Mouse (Mus musculus): ENCODE data around the gene Tmem72.

Gene Tmem72

DNA sequence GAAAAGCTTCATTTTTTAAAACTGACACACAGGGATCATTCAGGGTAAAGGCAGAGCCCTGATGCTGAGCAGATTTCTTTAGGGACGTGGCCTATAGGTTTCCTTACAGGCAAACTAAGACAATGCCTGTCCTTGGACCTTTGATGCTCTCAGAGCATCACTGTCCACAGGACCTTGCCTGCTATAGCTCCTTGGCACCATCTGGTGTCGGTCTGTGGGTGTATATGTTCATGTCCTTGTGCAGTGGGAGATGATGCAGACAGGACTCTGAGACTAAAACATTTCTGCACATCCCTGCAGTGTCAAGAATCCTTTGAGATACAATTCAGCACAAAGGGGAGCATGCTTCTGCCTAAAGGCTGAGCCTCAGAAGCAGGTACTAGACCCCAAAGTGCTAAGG lies 19.3 kb downstream of the Tmem72 start:
- in situ Hi-C loops (cut with MboI; ENCODE audit: low pct_unique_long_range_greater_than_20kb in 1 of 2, low sequenced_read_pairs in 2 of 2, unreplicated experiment in 1 of 2), result no loop called here

DNA sequence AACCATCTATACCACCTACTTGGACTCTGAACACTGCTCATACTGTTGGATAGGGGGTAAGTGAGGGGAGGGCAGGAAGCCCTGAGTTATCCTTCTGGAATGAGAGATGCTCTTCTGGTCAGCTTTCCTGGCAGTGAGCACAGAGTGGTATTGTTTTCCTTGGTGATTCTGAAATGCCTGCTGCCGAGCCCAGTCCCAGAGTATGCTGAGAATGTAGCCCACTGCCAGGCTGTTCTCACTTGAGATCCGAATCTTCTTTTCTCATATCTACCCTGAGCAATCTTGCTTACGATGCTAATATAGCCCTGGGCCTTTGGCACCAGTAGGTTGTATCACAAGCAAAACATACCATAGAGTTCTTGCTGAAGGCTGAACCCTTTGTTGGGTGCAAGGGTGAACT lies 22.4 kb downstream of the Tmem72 start:
- in situ Hi-C loops (cut with MboI; ENCODE audit: low pct_unique_long_range_greater_than_20kb in 1 of 2, low sequenced_read_pairs in 2 of 2, unreplicated experiment in 1 of 2), result no loop called here

DNA sequence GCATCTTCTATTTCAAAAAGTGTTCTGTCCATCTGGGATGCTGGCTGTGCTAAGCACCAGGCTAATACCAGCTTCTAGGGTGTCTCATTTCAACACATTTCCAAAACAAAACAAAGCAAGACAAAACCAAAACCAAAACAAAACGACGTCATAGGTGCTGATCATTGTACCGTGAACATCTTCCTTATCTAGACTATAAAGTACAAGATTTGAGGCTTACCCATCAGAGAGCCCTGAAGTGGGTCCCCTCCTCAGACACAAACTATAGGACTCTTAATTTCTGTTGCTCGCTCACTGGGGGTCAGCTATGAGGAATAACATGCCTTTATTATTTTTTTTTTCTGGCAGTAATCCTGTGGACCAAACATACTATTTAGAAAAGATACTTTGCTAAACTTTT lies 23.1 kb downstream of the Tmem72 start:
- in situ Hi-C loops (cut with MboI; ENCODE audit: low pct_unique_long_range_greater_than_20kb in 1 of 2, low sequenced_read_pairs in 2 of 2, unreplicated experiment in 1 of 2), result no loop called here

- in situ Hi-C loops (cut with MboI; ENCODE audit: low pct_unique_long_range_greater_than_20kb in 1 of 2, low sequenced_read_pairs in 2 of 2, unreplicated experiment in 1 of 2), result no loop called here
Measured at GRCm38 (mm10) chr6:116682317-116682716, 34.4 kb downstream of the Tmem72 start.

DNA sequence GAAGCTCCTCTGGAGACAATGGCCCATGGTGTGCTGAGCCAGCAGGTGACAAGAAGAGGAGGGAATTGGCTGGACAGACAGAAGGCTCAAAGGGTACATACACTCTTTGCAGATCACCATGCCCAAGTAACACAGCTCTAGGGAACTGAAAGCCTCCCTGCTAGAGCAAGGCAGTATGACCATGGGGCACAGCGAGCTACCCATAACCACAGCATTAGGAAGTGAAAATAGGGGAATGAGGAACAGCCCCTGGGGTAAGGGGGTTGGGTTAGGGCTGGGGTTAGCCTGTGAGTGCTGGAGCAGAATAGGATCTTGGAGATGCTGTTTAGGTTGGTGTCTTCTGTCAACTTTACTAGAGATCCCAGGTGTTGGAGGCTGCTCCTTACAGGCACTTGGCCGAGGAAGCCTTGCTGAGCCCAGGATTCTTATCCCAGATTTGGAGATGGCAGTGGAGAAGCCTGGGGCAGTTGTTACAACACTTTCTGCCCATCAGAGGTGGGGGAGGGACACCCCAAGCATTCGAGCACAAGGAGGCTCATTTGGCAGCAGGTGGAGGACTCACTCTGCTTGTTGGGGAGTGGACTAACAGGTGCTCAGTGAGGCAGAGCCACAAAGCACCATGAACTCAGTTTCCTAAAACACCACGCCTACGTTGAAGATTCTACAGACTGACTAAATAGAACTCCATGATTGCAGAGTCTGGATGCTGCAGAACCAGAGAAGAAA lies 37.0 kb downstream of the Tmem72 start:
- in situ Hi-C loops (cut with MboI; ENCODE audit: low pct_unique_long_range_greater_than_20kb in 1 of 2, low sequenced_read_pairs in 2 of 2, unreplicated experiment in 1 of 2), result no loop called here

GRCm38 (mm10) chr6:116677321-116677720 lies 39.4 kb downstream of the Tmem72 start:
- in situ Hi-C loops (cut with MboI; ENCODE audit: low pct_unique_long_range_greater_than_20kb in 1 of 2, low sequenced_read_pairs in 2 of 2, unreplicated experiment in 1 of 2), result no loop called here

DNA sequence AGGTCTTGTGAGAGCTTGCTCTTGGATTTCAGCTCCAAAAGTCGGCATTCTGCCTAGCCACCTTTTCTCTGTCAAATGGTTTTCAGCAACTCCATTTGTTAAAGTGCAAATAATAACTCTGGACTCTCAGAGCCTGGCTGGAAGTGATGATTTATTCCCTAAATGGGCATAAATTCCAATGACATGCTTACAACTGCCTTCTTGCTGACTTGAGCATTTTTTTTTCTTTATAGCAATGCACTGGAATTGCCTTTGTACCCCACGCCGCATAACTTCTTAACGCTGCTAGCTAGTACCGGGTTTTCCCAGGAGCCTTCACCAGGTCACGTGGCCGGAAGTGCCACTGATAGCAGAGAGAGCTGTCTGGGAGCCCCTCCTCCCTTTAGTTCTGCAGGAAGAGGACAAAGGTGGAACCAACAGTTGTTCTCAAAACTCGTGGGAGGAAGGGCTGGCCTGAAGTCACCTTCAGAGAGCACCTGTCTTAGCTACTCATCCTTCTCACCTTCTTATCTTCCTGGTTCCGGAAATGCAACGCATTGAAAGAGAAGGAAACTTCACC lies 40.3 kb downstream of the Tmem72 start:
- in situ Hi-C loops (cut with MboI; ENCODE audit: low pct_unique_long_range_greater_than_20kb in 1 of 2, low sequenced_read_pairs in 2 of 2, unreplicated experiment in 1 of 2), result no loop called here

GRCm38 (mm10) chr6:116674283-116674886 lies 42.3 kb downstream of the Tmem72 start:
- in situ Hi-C loops (cut with MboI; ENCODE audit: low pct_unique_long_range_greater_than_20kb in 1 of 2, low sequenced_read_pairs in 2 of 2, unreplicated experiment in 1 of 2), result no loop called here

DNA sequence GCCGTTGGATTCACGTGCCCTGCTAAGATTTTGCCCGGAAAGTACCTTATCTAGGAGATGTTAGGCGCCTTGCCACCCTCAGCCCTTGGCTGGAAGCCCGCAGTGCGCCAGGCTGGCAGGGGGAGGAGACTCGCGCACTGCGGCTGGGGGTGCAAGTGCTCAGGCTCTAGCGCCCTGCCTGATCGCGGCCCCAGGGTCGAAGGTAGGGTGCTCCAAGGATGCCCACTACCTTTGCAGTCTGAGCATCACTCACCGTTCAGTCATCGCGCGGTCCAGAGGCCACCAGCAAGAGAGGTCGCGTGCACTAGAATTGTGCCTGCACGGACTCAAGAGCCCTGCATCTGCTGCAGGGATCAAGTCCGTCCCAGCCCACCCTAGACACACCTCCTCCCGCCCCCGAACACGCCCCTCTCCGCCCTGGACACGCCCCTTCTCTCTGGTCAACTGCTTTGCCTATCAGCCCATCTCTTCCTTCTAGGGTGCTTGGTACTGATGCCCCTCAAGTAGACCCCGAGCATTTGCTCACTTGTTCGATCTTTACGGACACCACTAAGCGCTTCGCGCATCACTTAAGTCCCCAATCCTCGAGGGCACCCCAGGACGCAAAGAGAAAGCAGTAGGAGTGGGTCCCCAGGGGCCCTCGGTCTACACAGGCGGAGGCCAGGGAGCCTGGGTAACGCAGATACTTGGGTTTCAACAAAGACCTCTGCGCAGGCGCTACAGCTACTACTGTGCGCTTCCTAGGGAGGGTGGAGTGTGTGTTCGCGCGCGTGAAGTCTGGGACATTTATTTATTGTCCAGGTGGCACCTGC lies 43.0 kb downstream of the Tmem72 start, which contains the start of gene Rassf4:
Rassf4 (minus strand) TSS at position 482 of the 812 bp plus-strand sequence.
- in situ Hi-C loops (cut with MboI; ENCODE audit: low pct_unique_long_range_greater_than_20kb in 1 of 2, low sequenced_read_pairs in 2 of 2, unreplicated experiment in 1 of 2), result no loop called here

DNA sequence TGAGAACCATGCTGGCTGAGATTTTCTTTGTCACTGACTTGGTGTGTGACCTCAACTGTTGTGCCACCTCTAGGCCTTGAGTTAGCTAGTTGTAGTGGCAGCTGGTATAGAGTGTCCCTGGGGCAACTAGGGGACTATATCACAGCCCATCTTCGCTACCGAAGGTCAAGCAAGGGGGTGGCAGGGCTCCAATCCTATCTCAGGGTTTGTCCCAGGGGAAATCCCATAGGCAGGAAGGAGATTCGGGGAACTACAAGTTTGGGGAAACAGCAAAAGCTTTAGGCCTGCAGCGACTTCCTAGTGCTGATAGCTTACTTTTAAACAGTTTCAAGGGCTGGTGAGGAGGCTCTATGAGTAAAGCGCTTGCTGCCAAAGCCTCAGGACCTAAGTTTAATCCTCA lies 44.4 kb downstream of the Tmem72 start:
- in situ Hi-C loops (cut with MboI; ENCODE audit: low pct_unique_long_range_greater_than_20kb in 1 of 2, low sequenced_read_pairs in 2 of 2, unreplicated experiment in 1 of 2), result no loop called here

DNA sequence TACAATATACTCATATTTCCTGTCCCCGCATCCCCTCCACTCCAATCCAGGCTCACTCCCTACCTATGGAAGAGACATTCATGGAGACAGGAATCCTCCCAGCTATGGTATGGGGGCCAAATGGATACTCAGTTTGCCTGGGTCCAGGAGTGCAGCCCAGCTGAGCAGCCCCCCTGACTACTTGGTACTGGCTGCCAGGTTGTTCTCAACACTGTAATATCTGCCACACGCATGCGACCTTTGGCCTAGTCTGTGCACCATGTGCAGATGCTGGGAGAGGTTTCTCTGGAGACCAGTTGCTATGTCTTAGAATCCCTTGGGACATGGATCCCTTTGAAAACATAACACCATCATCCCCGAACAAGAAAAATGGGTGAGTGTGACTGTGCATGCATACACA lies 44.9 kb downstream of the Tmem72 start:
- in situ Hi-C loops (cut with MboI; ENCODE audit: low pct_unique_long_range_greater_than_20kb in 1 of 2, low sequenced_read_pairs in 2 of 2, unreplicated experiment in 1 of 2), result no loop called here

DNA sequence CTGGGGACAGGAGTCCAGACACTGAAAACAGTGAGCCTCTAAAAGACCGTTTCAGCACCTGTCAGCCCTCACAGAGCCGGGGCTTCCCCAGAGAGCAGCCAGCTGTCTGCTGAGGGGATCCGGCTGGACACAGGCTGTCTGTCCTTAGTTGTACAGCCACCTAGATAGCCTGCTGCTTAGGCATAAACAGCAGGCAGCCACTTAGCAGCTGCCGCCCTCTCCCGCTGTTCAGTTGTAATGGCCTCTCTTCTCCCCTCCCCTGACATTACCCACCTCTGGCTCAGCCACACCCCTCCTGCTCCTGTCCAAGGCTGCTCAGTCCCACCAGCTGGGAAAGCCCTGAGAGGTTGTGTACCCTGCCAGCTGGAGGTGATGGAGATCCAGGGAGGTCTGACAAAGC lies 45.7 kb downstream of the Tmem72 start:
- in situ Hi-C loops (cut with MboI; ENCODE audit: low pct_unique_long_range_greater_than_20kb in 1 of 2, low sequenced_read_pairs in 2 of 2, unreplicated experiment in 1 of 2), result no loop called here

GRCm38 (mm10) chr6:116670144-116670543 lies 46.6 kb downstream of the Tmem72 start:
- in situ Hi-C loops (cut with MboI; ENCODE audit: low pct_unique_long_range_greater_than_20kb in 1 of 2, low sequenced_read_pairs in 2 of 2, unreplicated experiment in 1 of 2), result no loop called here

DNA sequence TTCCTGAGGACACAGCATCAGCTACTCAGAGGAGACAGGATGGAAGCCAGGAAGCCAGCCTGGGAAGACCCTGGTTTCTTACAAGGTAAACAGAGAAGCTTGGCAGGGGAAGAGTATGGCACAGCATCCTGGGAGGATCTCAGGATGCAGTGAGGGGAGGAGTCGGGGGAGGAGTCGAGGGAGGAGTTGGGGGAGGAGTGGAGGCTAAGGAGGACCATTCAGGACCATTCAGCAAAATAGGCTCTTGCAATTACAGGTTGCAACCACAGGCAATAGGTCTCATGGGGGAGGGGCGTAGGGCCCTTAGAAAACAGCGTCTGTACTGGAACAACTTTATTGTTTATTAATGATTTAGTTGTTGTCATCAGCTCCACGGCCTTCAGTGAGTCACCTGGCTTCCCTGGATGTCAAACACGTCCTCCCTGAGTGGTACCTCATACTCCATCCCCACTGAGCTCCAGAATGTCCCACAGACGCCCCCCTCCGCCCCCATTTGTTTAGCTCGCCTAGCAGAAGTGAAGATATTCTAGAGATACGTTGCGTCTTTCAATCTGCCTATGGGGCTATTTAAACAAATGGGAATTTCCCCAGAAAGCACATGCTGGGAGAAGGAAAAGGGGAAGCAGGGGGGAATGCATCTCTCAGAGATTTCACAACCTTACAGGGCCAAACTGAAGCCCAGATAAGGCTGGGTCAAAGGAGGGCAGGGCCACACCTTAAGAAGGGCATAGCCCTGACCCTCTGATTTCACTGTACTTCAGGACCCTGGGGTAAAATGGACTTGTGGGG lies 47.8 kb downstream of the Tmem72 start:
- in situ Hi-C loops (cut with MboI; ENCODE audit: low pct_unique_long_range_greater_than_20kb in 1 of 2, low sequenced_read_pairs in 2 of 2, unreplicated experiment in 1 of 2), result no loop called here

DNA sequence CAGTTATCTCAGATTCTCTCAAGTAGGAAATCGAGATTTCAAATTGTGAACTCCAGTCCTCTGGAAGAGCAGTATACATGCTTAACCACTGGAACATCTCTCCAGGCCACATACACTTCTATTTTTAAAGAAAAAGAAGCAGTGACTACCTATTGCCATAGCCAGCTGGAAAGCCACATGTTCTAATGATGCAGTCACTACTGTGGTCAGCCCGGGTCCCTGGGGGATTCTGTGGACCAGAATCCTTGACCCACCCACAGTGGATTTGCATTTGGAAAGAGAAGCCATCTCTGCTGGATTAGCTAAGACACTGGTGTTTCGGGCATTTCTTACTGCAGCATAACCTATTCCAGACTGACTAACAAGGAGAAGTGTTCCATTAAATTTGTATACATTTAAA lies 49.3 kb downstream of the Tmem72 start:
- in situ Hi-C loops (cut with MboI; ENCODE audit: low pct_unique_long_range_greater_than_20kb in 1 of 2, low sequenced_read_pairs in 2 of 2, unreplicated experiment in 1 of 2), result no loop called here

- in situ Hi-C loops (cut with MboI; ENCODE audit: low pct_unique_long_range_greater_than_20kb in 1 of 2, low sequenced_read_pairs in 2 of 2, unreplicated experiment in 1 of 2), result no loop called here
Measured at GRCm38 (mm10) chr6:116666892-116667291, 49.8 kb downstream of the Tmem72 start.

DNA sequence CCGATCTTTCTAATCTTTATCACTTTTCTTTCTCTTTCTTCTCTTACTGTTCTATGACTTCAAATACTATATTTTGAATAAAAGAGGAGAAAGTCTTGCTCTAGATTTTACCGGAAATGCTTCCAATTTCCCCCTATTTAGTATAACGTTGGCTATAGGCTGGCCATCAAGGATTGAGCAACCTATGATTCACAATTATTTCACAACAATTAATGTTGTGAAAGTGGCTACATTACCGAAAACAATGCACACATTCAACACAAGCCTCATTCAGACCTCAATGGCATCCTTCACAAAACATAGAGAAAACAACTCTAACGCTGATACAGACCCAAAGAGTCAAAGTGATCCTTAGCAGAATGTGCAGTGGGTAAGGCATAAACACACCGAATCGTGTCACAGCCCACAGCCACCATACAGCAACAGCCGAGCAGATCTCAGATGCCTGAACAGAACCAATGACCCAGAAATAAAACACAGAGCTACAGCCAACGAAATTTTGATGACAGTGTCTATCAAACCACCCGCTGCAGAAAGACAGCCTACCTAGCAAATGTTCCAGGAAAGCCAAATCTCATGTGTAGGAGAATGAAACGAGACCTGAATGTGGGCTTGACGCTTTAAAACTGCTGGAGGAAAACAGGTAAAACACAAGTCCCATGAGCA lies 50.5 kb downstream of the Tmem72 start:
- in situ Hi-C loops (cut with MboI; ENCODE audit: low pct_unique_long_range_greater_than_20kb in 1 of 2, low sequenced_read_pairs in 2 of 2, unreplicated experiment in 1 of 2), result no loop called here

DNA sequence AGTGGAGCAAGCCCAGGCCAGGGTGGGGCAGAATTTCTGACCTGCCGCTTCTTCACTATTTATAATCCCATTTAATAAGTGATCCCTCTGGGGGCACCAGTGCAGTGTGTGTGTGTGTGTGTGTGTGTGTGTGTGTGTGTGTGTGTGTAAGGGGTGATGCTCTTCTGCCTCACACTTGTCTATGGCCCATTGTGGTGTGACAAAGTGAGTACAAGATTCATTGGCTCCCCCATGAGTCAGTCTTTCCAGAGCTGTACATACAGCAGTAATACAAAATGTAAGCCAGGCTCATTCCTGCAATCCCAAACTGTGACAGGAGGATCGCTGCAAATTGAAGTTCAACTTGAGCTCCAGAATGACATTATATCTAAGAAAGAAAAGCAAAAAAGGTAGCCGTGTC lies 51.9 kb downstream of the Tmem72 start:
- in situ Hi-C loops (cut with MboI; ENCODE audit: low pct_unique_long_range_greater_than_20kb in 1 of 2, low sequenced_read_pairs in 2 of 2, unreplicated experiment in 1 of 2), result no loop called here
